Comparison of ENCODE assay signal across 9 mouse cellular contexts in the genomic region with DNA sequence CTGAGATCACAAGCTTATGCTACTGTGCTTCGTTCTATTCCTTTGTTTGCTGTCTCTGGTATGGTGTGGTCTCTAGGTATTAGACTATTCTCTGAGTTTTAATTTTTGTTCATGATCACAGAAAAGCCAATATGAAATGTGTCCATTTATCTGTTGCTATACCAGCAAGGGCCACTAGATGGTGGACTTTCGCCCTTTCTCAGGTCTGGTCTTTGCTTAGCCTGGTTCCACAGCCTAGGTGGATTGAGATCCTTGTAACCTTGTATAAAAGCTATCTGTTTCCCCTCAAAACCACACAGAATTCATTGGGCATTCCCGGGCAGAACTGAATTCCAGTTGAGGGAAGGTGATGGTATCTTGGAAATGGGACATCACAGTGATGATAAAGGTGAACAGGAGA. TPM values are rescaled to one million over a fixed set of nuclear protein-coding genes. Genes with fewer than 3 reads are reported as not detected.
DNase-seq lines count a peak whose midpoint lies in the region; ATAC-seq and TF ChIP-seq lines count a peak whose summit lies in the region.
"Had no signal": no experiment of that assay in that cellular context is flagged by ENCODE, and none has a peak within 500 bp of the region (broad histone marks: within the 10 kb centered on the region; RNA-seq: fewer than 3 reads in every experiment).

No protein-coding gene starts in this region.

- no peak for ATAC-seq in heart, embryonic 11.5 days (replicated peaks; ENCODE audit: insufficient number of reproducible peaks, low FRiP score, low TSS enrichment)
- ATAC-seq in embryonic facial prominence, embryonic 14.5 days (ENCODE audit: low read depth), result peak; percentile 74
- ATAC-seq in hindbrain, embryonic 14.5 days (ENCODE audit: low FRiP score), result peak; percentile 57; the same call in 1 of the 2 replicates
- peak; percentile 54; the same call in 1 of the 2 replicates for ATAC-seq in midbrain, embryonic 11.5 days (ENCODE audit: low FRiP score)

- H3K9ac ChIP-seq in heart, embryonic 11.5 days (ENCODE audit: low read depth, low read length), result no peak overlapping the region
- H3K9ac ChIP-seq in embryonic facial prominence, embryonic 14.5 days (ENCODE audit: low read depth, low read length), result no peak overlapping the region
- no peak overlapping the region for H3K9ac ChIP-seq in hindbrain, embryonic 14.5 days
- H3K9ac ChIP-seq in midbrain, embryonic 11.5 days (ENCODE audit: low read length), result no peak overlapping the region
- H3K9ac ChIP-seq: limb, embryonic 12.5 days had no signal

- no peaks in the 10 kb centered on the region for H3K9me3 ChIP-seq in heart, embryonic 11.5 days (replicated peaks; ENCODE audit: control insufficient read depth, low read length)
- no peaks in the 10 kb centered on the region for H3K9me3 ChIP-seq in embryonic facial prominence, embryonic 14.5 days (ENCODE audit: control insufficient read depth, low read length)
- H3K9me3 ChIP-seq in hindbrain, embryonic 14.5 days (ENCODE audit: control insufficient read depth, low read length), result no peaks in the 10 kb centered on the region
- H3K9me3 ChIP-seq in midbrain, embryonic 11.5 days (ENCODE audit: control insufficient read depth, low read length), result no peaks in the 10 kb centered on the region
- H3K9me3 ChIP-seq: limb, embryonic 12.5 days had no signal

- TF ChIP-seq CTCF in small intestine, adult 2 months (IDR thresholded peaks at IDR 0.05; ENCODE audit: extremely low read depth, insufficient read length, insufficient replicate concordance, low read depth, low read length), result peak; percentile 43; the same call in 1 of the 2 replicates

- no peak overlapping the region for H3K4me3 ChIP-seq in heart, embryonic 11.5 days (ENCODE audit: low read depth, low read length)
- H3K4me3 ChIP-seq in embryonic facial prominence, embryonic 14.5 days (ENCODE audit: low read depth, low read length), result no peak overlapping the region
- H3K4me3 ChIP-seq in hindbrain, embryonic 14.5 days (replicated peaks; ENCODE audit: low read length), result no peak overlapping the region
- no peak overlapping the region for H3K4me3 ChIP-seq in midbrain, embryonic 11.5 days (ENCODE audit: low read depth, low read length)
- H3K4me3 ChIP-seq in small intestine, adult 2 months (ENCODE audit: low read depth, low read length), result no peak overlapping the region
- H3K4me3 ChIP-seq: limb, embryonic 12.5 days had no signal

- H3K27me3 ChIP-seq in heart, embryonic 11.5 days (ENCODE audit: control insufficient read depth, insufficient read depth, low read length), result no peaks in the 10 kb centered on the region
- no peaks in the 10 kb centered on the region for H3K27me3 ChIP-seq in embryonic facial prominence, embryonic 14.5 days (replicated peaks; ENCODE audit: control insufficient read depth, insufficient read depth, low read length)
- no peaks in the 10 kb centered on the region for H3K27me3 ChIP-seq in hindbrain, embryonic 14.5 days (ENCODE audit: control insufficient read depth, insufficient read depth, low read length)
- H3K27me3 ChIP-seq in midbrain, embryonic 11.5 days (ENCODE audit: control insufficient read depth, insufficient read depth, low read length), result no peaks in the 10 kb centered on the region
- no peaks in the 10 kb centered on the region for H3K27me3 ChIP-seq in small intestine, adult 2 months (ENCODE audit: control insufficient read depth, insufficient read depth, low read length)
- H3K27me3 ChIP-seq: limb, embryonic 12.5 days had no signal

- no peaks in the 10 kb centered on the region for H3K36me3 ChIP-seq in heart, embryonic 11.5 days (ENCODE audit: control insufficient read depth, insufficient read depth, low read length)
- no peaks in the 10 kb centered on the region for H3K36me3 ChIP-seq in embryonic facial prominence, embryonic 14.5 days (ENCODE audit: control insufficient read depth, insufficient read depth, low read length)
- H3K36me3 ChIP-seq in hindbrain, embryonic 14.5 days (replicated peaks; ENCODE audit: control insufficient read depth, insufficient read depth), result no peaks in the 10 kb centered on the region
- no peaks in the 10 kb centered on the region for H3K36me3 ChIP-seq in midbrain, embryonic 11.5 days (ENCODE audit: control insufficient read depth, insufficient read depth, low read length)
- H3K36me3 ChIP-seq in small intestine, adult 2 months (ENCODE audit: control insufficient read depth, insufficient read depth, low read length), result no peaks in the 10 kb centered on the region
- H3K36me3 ChIP-seq: limb, embryonic 12.5 days had no signal

- DNase-seq in heart, adult 8-10 months (ENCODE audit: low spot score), result peak; percentile 77
- peak; percentile 61 to 71 for DNase-seq in adrenal gland, postnatal 36 days
- DNase-seq in embryonic facial prominence, embryonic 14.5 days (ENCODE audit: low spot score), result peak; percentile 75
- DNase-seq in hindbrain, embryonic 14.5 days (ENCODE audit: low spot score), result peak; percentile 88
- DNase-seq in layer of hippocampus, postnatal 25 days (ENCODE audit: extremely low spot score in 1 of 2, low spot score in 1 of 2), result peak; percentile 56 to 89
- peak; percentile 96 for DNase-seq in midbrain, embryonic 11.5 days (ENCODE audit: low spot score, missing footprints)

- H3K4me1 ChIP-seq in heart, embryonic 11.5 days (ENCODE audit: control insufficient read depth, insufficient read depth, low read length), result no peaks in the 10 kb centered on the region
- no peaks in the 10 kb centered on the region for H3K4me1 ChIP-seq in embryonic facial prominence, embryonic 14.5 days (ENCODE audit: control insufficient read depth, insufficient read depth, low read length)
- no peaks in the 10 kb centered on the region for H3K4me1 ChIP-seq in hindbrain, embryonic 14.5 days (replicated peaks; ENCODE audit: control insufficient read depth, insufficient read depth, low read length)
- H3K4me1 ChIP-seq in midbrain, embryonic 11.5 days (ENCODE audit: control insufficient read depth, insufficient read depth, low read length), result no peaks in the 10 kb centered on the region
- H3K4me1 ChIP-seq in small intestine, adult 2 months (ENCODE audit: control insufficient read depth, insufficient read depth, insufficient read length, low read length), result peaks cover 5% of the 10 kb centered on the region; the same call in 1 of the 2 replicates
- H3K4me1 ChIP-seq: limb, embryonic 12.5 days had no signal

- WGBS in heart, embryonic 11.5 days (ENCODE audit: insufficient replicate concordance), result 4% methylated on average over 3 of the region's 3 CpGs
- WGBS in embryonic facial prominence, embryonic 14.5 days, result 4% methylated on average over 3 of the region's 3 CpGs
- WGBS in hindbrain, embryonic 14.5 days, result 8% methylated on average over 3 of the region's 3 CpGs
- 7% methylated on average over 3 of the region's 3 CpGs for WGBS in midbrain, embryonic 11.5 days
- 7% methylated on average over 3 of the region's 3 CpGs for WGBS in small intestine, adult 2 months

- TF ChIP-seq POLR2A in small intestine, adult 2 months (IDR thresholded peaks at IDR 0.05; ENCODE audit: low read depth, low read length), result no peak

- H3K27ac ChIP-seq in heart, embryonic 11.5 days (ENCODE audit: low read depth, low read length), result no peak overlapping the region
- H3K27ac ChIP-seq in embryonic facial prominence, embryonic 14.5 days (replicated peaks; ENCODE audit: low read depth, low read length), result no peak overlapping the region
- no peak overlapping the region for H3K27ac ChIP-seq in hindbrain, embryonic 14.5 days
- H3K27ac ChIP-seq in midbrain, embryonic 11.5 days (ENCODE audit: low read depth, low read length), result no peak overlapping the region
- no peak overlapping the region for H3K27ac ChIP-seq in small intestine, adult 2 months (ENCODE audit: insufficient read depth, low read depth, low read length)
- H3K27ac ChIP-seq: limb, embryonic 12.5 days had no signal

- no peak overlapping the region for H3K4me2 ChIP-seq in heart, embryonic 11.5 days
- H3K4me2 ChIP-seq in embryonic facial prominence, embryonic 14.5 days (ENCODE audit: low read depth, low read length), result no peak overlapping the region
- no peak overlapping the region for H3K4me2 ChIP-seq in hindbrain, embryonic 14.5 days (replicated peaks)
- no peak overlapping the region for H3K4me2 ChIP-seq in midbrain, embryonic 11.5 days
- H3K4me2 ChIP-seq: limb, embryonic 12.5 days had no signal

RNA-seq across cellular contexts. Expression of a gene that starts 18.1 kb away (rescaled TPM):
- 100 to 1,000 TPM in 1 of 4 experiments, 10 to 100 TPM in 3; 69.4 to 102 (median 73.2) TPM for total RNA-seq in heart, adult 8-10 months (2022)
- polyA plus RNA-seq in heart, embryonic 11.5 days (2014; fragmentation: Nextera tagmentation; extraction: Ambion mirVana), result 1,975 and 2,031 TPM in 2 replicates
- total RNA-seq in adrenal gland, postnatal 36 days (2021), result 100 to 1,000 TPM; 175 to 225 TPM
- polyA plus RNA-seq in embryonic facial prominence, embryonic 14.5 days (2014; fragmentation: Nextera tagmentation; extraction: Ambion mirVana), result 2,276 and 2,340 TPM in 2 replicates
- polyA plus RNA-seq in hindbrain, embryonic 14.5 days (2014; fragmentation: Nextera tagmentation; extraction: Ambion mirVana), result 5,328 and 5,854 TPM in 2 replicates
- total RNA-seq in layer of hippocampus, postnatal 25 days (2021), result 100 to 1,000 TPM; 408 to 418 TPM
- 3,363 and 3,486 TPM in 2 replicates for polyA plus RNA-seq in midbrain, embryonic 11.5 days (2014; fragmentation: Nextera tagmentation; extraction: Ambion mirVana)
- polyA plus RNA-seq in small intestine, adult 2 months (2012; rRNA removed), result 16.5 and 30.4 TPM in 2 replicates

RNA-seq across cellular contexts. Expression of a gene that starts 40.7 kb away (rescaled TPM):
- 100 to 1,000 TPM in 1 of 4 experiments, 10 to 100 TPM in 3; 86.4 to 102 (median 90.7) TPM for total RNA-seq in heart, adult 8-10 months (2022)
- polyA plus RNA-seq in heart, embryonic 11.5 days (2014; fragmentation: Nextera tagmentation; extraction: Ambion mirVana), result 44.7 and 46.1 TPM in 2 replicates
- total RNA-seq in adrenal gland, postnatal 36 days (2021), result 100 to 1,000 TPM in 1 of 2 experiments, 10 to 100 TPM in 1; 88.9 to 100 TPM
- 45.4 and 47.0 TPM in 2 replicates for polyA plus RNA-seq in embryonic facial prominence, embryonic 14.5 days (2014; fragmentation: Nextera tagmentation; extraction: Ambion mirVana)
- 41.1 and 43.1 TPM in 2 replicates for polyA plus RNA-seq in hindbrain, embryonic 14.5 days (2014; fragmentation: Nextera tagmentation; extraction: Ambion mirVana)
- 10 to 100 TPM; 60.1 to 65.6 TPM for total RNA-seq in layer of hippocampus, postnatal 25 days (2021)
- polyA plus RNA-seq in midbrain, embryonic 11.5 days (2014; fragmentation: Nextera tagmentation; extraction: Ambion mirVana), result 37.2 and 45.3 TPM in 2 replicates
- polyA plus RNA-seq in small intestine, adult 2 months (2012; rRNA removed), result 99.8 and 254 TPM in 2 replicates

Comparison
In these comparisons a context has a peak if more than half of its experiments do, and no peak if none do; other contexts are left out.
1. RNA of a gene that starts 18.1 kb away (polyA plus RNA-seq): 5,328 to 5,854 TPM in hindbrain, embryonic 14.5 days, 3,363 to 3,486 TPM in midbrain, embryonic 11.5 days, 2,276 to 2,340 TPM in embryonic facial prominence, embryonic 14.5 days and 1,975 to 2,031 TPM in heart, embryonic 11.5 days; 16.5 to 30.4 TPM in small intestine, adult 2 months; every median in the first group is over 10 times any median in the second.
2. Peak in every context shown above with its lines, with median percentiles within 50 percentile points of each other: DNase-seq.